Mouse (Mus musculus) c-Kit-positive CD71-positive TER-119-positive erythroid progenitor cells, embryonic 14.5 days (primary cell): ENCODE measurements at regions not wholly inside any gene's neighbourhood (a gene's known extent, or its start where the extent isn't known, plus 50 kb on each side); places are given as distances from the start of the nearest gene placed in this dataset.

ENCODE experiments used
- DNase-seq: peaks from one replicate; pipeline ENCODE4 v3.0.0-alpha.2; 2013; ENCODE audit warnings: low spot score

DNA sequence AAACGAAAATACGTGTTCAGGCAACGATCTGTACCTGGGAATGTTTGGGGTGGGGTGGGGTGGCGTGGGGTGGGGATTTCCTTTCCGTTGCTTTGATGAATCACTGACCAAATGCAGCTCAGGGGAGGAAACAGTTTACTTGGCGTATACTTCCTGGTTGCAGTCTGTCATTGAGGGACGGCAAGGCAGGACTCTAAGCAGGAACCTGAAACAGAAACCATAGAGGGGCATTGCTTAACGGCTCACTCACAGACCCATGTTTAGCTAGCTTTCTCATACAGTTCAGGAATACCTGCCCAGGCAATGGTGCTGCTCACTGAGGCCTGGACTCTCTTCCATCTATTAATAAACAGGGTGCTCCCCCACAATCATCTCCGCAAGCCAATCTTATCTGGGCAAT is 55.1 kb upstream of the Smox start:
- no peak for DNase-seq

DNA sequence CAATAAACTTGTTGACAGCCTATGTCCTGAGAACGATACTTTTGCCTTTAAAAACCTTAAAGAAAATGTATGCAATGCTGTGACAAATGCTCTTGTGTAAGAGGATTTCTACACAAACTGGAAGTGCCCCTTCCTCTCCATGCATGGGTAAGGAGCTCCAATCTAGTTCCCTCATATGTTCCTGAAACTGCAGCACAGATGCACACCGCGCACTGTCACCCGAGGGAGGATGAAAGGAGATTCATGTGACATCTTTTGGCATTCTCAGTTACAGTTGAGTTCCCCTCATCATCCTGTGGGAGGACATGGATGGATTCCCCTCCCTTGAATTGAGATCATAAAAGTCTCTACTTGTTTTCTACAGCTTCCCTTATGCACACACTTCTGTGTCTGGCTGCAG is 60.8 kb upstream of the Smox start:
- DNase-seq, result no peak

DNA sequence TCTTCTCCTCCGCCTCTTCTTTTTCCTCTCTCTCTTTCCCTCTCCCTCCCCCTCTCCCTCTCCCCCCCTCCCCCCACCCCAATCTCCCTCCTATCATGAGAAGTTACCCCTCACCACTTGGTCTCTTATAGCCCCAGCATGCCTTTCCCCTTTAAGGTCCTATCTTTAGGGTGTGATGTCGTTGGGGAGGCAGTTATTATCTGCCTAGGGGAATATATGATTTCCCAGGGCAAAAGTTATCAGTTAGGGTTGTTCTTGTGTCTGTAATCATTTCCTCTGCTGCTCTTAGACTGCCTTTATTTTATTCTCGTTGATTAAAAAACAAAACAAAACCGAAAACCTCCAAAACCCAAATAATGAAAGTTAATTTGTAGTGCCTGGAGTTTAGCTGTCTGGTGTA is 63.2 kb upstream of the Smox start:
- no peak for DNase-seq

DNA sequence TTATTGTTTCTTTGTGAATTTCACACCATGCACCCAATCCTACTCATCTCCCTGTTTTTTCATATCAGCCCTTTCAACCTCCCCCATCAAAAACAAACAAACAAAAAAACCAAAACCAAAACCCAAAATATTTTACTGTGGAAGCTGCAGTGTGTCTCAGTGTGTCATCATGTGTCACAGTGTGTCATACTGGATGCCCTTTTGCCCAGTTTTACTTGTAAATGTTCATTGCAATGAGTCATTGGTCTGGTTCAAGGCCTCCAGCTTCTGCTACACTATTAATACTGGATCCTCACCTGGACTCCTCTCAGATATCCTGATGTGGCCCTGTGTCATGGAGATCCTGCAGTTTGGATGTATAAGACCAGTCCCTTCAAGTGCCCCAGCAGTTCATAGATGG is 64.4 kb upstream of the Smox start:
- no peak for DNase-seq

DNA sequence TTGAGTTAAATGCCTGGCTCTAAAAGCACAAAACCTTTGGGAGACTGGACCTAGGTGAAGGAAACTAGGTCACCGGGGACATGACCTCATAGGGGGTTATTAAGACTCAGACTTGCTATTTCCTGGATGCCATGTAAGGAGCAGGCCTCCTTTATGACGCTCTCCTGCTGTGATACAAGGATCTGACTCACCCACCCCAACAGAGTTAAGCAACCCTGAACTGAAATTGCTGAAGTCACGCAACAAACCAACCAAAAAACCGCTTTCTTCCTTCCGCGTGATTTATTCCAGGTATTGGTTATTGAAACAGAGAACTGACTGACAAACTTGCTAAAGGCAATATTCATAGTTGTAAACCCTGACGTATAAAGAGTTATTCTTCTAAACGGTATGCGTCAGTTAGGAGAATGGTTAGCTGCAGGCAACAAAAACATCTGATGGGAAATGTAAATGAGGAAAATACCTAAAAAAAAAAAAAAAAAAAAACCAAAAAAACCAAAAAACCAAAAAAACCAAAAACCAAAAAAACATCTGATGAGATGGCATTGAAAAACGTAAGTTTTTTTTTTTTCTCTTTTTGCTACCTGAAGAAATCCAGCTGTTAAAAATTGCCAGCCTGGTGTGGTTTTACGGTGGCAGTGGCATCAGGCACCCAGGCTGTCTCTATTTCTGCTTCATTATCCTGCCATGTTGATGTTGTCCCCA is 67.5 kb upstream of the Smox start:
- DNase-seq, result no peak

DNA sequence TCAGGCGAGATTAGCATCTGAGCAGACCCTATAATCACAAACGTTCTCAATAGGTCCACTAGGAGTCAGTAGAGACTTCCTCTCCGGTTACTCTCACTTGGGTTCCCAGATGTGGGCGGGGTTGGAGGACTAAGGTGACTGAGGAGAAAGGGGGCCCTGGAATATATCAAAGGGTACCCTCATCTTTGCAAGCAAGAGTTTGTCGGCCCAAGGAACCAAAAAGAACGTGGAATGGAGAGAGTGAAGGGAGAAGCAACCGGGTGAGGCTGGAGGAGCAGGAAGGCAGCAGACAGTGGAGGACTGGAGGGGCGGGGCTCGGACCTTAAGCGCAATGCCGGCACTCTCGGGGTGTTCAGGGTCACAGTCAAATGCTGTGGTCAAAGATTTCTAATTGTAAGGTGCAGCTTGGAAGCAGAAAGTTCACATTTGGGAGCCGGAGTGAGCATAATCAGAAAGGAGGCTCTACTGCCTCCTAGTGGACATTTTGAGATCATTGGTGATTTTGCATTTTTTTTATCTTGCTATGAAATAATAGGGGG is 68.3 kb upstream of the Smox start:
- peak; percentile 72 for DNase-seq

DNA sequence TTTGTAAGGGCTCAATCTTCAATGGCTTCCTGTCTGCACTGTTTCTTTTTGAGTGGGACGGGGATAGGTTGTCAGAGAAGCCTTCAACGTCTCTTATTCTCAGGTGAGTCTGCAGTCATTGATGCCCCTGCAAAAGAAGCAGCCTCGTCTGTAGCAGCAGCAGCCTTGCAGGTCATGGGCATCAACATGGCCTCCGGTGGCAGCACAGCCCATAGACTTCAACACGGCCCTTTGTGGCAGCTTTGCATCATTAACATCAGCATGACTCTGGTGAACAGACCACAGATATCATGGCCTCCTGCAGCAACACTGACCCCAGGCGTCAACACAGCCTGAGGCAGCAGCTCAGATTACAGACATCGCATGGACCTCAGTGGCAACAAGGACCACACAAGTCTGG is 65.4 kb upstream of the Rnf24 start:
- DNase-seq, result no peak

DNA sequence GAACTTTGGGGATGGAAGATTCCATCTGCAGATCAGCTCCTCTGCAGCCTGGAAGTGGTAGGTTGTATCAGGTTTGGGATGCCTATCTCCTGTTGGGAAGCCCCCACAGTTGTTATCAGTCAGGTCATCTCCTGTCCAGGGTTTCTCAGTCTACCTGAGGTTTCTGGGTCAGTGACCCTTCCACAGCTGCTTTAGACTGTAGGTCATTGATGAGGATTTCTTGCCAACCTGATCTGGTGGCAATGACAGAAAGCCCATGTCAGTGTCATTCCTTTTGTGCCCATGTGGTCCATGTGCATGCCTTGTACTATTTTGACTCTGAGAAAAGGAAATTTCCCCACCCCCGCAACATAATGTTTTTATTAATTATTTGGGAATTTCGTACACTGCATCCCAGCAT is 64.8 kb upstream of the Rnf24 start:
- DNase-seq, result no peak

DNA sequence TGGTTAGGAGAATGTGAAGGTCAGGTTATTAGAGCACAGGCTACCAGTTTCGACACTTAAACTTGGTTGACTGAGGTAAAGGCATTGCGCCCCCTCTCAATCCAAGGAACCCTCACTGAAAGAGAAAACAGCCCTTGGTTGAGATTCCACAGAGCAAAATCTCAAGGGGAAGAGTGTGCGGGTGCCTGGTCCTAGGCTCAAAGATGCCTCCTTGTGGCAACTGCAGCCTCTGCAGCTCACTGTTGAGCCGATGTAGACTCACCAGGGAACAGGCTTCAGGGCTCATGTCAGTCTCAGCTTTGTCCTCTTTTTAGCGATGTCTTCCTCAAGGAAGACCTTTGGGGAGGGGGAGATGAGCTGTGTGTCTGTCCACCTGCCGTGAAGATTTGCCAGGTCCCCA is 63.8 kb upstream of the Rnf24 start:
- peak; percentile 29 for DNase-seq

DNA sequence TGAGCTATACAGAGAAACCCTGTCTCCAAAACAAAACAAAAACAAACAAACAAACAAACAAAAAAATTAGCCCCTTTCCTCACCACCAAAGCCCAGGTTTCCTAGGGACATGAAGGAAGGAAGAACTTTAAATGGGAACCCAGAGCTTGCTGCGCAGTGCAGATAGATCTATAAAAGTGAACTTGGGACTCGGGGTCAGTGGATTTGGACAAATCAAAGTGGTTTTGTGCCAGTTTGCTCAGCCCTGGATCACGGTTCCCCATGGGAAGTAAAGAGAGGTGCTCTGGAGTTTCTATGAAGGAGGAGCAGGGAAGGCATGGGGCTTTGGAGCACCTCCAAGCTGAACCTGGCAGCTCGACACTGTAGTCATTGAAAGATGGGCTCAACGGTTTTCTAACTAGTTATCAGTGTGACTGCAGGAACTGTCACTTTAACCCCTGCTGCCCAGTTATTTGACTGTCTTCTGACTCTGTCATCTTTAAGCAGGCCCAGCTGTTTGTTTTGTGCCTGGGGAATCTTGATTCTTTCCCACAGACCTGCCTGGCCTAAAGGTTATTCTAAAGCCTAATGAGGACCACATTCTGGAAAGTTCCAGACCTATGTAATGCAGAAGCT is 58.3 kb upstream of the Rnf24 start:
- DNase-seq, result no peak

DNA sequence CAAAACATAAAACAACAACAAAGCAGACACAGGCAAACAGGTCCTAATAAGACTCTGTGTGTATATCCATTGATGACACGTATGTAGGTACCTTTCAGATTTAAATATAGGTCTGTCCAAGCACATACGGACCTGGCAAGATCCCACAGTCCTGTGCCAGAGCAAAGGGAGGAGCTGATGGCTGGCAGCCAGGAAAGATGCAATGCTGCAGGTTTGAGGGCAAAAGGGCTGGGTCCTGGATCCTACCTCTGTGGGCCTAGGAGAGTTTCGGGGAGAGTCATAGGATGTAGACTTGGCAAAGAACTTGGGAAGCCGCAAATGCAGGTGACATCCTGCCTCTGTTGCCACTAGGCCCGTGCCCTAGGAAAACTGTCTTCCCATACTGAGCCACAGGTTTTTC is 54.6 kb upstream of the Rnf24 start:
- DNase-seq, result no peak

DNA sequence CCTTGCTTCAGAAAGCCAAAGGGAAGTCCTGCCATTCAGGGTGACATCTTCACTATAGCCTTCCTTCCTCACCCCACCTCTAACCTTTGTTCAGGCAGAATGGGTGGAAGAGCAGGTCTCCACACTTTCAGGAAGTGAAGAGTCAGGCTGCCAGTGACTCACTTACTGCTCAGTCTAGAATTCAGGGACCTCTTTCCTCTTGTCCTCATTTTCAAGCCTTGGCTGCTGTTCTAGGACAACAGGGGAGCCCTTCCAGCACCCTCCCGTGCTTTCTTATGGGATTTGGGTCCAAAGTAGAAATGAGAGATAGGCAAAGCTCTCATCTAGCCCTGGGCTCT is 51.5 kb upstream of the Rnf24 start:
- no peak for DNase-seq

DNA sequence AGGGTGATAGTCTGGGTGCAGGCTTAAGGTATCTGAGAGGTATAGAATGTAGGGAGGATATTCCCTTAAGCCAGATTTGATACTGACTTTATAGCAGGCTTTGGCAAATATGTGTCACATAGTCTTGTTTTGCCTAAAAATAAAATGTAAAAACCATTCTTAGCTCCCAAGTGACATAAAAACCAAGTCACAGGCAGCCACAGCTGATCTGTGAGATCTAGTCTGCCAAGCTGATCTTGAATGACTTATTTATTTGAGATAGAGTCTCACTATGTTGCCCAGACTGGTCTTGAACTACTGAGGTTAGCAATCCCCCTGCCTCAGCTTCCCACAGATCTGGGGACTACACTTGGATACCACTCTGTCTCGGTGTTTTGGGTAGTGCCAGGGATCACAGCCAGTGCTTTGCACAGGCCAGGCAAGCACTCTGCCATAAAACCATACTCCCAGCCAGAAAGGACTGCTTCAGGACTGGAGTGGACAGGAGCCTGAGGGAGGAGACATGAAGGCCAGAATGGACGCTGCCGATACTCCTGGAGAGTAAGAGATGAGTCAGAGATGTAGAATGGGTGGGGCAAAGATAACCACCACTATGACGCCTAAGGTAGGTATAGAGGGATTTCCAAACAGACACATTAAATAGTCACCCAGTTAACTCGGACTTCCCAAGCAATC is 51.0 kb upstream of the Rnf24 start:
- DNase-seq, result no peak
